Mouse (Mus musculus) heart, embryonic 11.5 days (tissue): ENCODE results near the gene Vps26a. TPM values are rescaled to one million over a fixed set of nuclear protein-coding genes. Genes with fewer than 3 reads are reported as not detected.
"Not testable (repeated sequence)": the region's sequence is repeated elsewhere in the genome, so short reads cannot be mapped to it uniquely, and the experiment has no call there.

ENCODE experiments used
- ATAC-seq: fragments of 200-750 bp; cut with Nextera tagmentation; replicated peaks from 2 replicates; pipeline ENCODE4 v1.8.0; 2017; ENCODE audit warnings: moderate library complexity; ENCODE audit not compliant: insufficient number of reproducible peaks, low FRiP score, low TSS enrichment
- H3K27ac ChIP-seq: fragments of 300-500 bp; sonication (generic); 2 replicates; pipeline ENCODE4 v1.5.1; 2014; ENCODE audit warnings: mild to moderate bottlenecking, low read depth, low read length
- H3K27me3 ChIP-seq: fragments of 300-500 bp; sonication (generic); 2 replicates; pipeline ENCODE4 v1.6.1; 2014; ENCODE audit warnings: mild to moderate bottlenecking, low read length, mixed read lengths; ENCODE audit not compliant: control insufficient read depth, insufficient read depth
- H3K36me3 ChIP-seq: fragments of 300-500 bp; sonication (generic); 2 replicates; pipeline ENCODE4 v1.6.1; 2014; ENCODE audit warnings: mild to moderate bottlenecking, low read length, moderate library complexity, mixed read lengths; ENCODE audit not compliant: control insufficient read depth, insufficient read depth
- H3K4me1 ChIP-seq: fragments of 300-500 bp; sonication (generic); 2 replicates; pipeline ENCODE4 v1.6.1; 2014; ENCODE audit warnings: low read length; ENCODE audit not compliant: control insufficient read depth, insufficient read depth
- H3K4me2 ChIP-seq: fragments of 300-500 bp; sonication (generic); 2 replicates; pipeline ENCODE4 v1.6.1; 2014; ENCODE audit warnings: mild to moderate bottlenecking, moderate library complexity
- H3K4me3 ChIP-seq: fragments of 300-500 bp; sonication (generic); 2 replicates; pipeline ENCODE4 v1.5.1; 2014; ENCODE audit warnings: low read depth, low read length
- H3K9ac ChIP-seq: fragments of 300-500 bp; sonication (generic); 2 replicates; pipeline ENCODE4 v1.6.1; 2014; ENCODE audit warnings: mild to moderate bottlenecking, low read depth, low read length, moderate library complexity
- H3K9me3 ChIP-seq: fragments of 300-500 bp; sonication (generic); replicated peaks from 2 replicates; pipeline ENCODE4 v1.6.1; 2016; ENCODE audit warnings: low read length; ENCODE audit not compliant: control insufficient read depth
- WGBS: fragments of 180-500 bp; shearing (Covaris S2); extraction: QIAGEN DNeasy Blood & Tissue Kit; methylation state at CpG from one replicate; pipeline ENCODE4 v1.1.7; 2014; ENCODE audit not compliant: insufficient replicate concordance; 5-methylcytosine and 5-hydroxymethylcytosine counted together
- polyA plus RNA-seq: library from polyadenylated mRNA; unstranded; fragments of >200 nt; fragmentation: Nextera tagmentation; extraction: Ambion mirVana; gene quantifications from 2 replicates; pipeline ENCODE4 v1.2.1, GENCODE M21; 2014

Vps26a gene
- polyA plus RNA-seq, 1 experiment from 2014 or later: 72.8 TPM

DNA sequence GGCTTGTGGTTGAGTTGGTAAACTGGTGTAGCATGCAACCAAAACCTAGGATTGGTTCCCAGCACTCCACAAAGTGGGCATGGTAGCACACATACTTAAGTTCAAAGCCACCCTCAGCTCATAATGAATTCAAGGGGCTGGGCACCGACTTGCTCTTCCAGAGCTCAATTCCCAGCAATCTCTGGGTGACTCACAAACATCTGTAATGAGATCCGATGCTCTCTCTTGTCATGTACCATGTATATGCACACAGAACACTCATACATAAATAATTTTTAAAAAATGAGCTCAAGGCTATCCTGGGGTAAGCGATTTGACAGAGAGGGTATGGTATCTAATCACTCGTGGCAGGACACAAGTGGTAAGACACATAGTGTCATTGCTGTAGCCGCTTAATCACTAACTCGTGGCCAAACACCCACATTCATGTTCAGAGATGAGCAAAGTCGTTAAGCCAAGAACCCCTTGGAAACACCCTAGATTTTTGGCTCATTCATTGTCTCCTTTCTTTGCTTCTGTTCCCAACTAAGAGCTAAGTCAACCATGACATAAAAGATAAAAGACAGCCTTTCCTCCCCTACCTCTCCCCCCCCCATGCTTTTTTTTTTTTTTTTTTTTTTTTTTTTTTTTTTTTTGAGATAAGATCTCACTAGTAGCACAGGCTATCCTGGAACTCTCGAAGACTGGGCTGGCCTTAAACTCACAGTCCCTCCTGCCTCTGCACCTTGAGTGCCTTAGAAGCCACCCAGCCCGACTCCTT, 18.8 kb upstream of the Vps26a start:
- H3K27ac ChIP-seq: no peak overlapping the region
- H3K9ac ChIP-seq: no peak overlapping the region
- H3K27me3 ChIP-seq: no peaks in the 10 kb centered on the region
- peaks cover 3% of the 10 kb centered on the region; the same call in 1 of the 2 replicates for H3K4me1 ChIP-seq
- ATAC-seq: no peak
- H3K4me2 ChIP-seq: no peak overlapping the region
- H3K9me3 ChIP-seq: no peaks in the 10 kb centered on the region
- WGBS: 77% methylated on average over 9 of the region's 9 CpGs
- H3K4me3 ChIP-seq: no peak overlapping the region
- no peaks in the 10 kb centered on the region for H3K36me3 ChIP-seq

DNA sequence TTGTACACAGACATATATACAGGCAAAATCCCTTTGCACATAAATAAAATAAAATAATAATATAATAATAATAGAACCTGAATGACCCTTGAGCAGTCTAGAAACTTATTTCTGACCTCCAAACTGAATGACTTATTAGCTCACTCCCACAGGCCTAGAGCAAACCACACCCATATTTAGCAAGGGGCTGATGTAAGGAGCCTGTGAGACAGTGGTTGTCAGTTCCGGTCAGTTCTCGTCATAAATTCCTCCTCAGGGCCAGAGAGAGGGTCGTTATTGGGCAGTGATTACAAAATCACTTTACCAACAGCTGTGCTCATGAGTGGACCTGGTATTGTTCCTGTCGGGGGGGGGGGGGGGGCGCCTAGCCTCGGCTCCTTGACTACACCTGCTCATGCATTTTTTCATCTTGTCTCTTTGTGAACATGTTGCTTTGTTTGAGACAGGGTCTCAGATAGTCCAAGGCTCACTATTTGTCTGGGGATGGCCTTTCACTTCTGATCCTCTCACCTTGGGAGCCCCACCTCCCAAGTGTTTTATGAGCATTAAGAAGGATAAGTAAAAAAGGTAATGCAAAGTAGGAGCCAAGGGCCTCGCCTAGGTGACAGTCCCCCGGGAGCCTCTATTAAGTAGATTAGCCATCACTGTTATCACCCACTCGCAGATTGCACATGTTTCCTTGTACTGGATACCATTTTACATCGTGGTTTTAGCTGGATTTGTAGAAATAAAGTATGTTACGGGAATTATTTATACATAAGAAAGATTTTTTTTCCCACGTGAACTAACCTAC, 17.4 kb upstream of the Vps26a start:
- H3K4me3 ChIP-seq: no peak overlapping the region
- H3K27me3 ChIP-seq: no peaks in the 10 kb centered on the region
- H3K9me3 ChIP-seq: no peaks in the 10 kb centered on the region
- ATAC-seq: no peak; the same call in 1 of the 2 replicates
- no peak overlapping the region for H3K9ac ChIP-seq
- H3K4me1 ChIP-seq: peaks cover 3% of the 10 kb centered on the region; the same call in 1 of the 2 replicates
- no peaks in the 10 kb centered on the region for H3K36me3 ChIP-seq
- H3K27ac ChIP-seq: no peak overlapping the region
- H3K4me2 ChIP-seq: no peak overlapping the region
- WGBS: 67% methylated on average over 12 of the region's 12 CpGs

DNA sequence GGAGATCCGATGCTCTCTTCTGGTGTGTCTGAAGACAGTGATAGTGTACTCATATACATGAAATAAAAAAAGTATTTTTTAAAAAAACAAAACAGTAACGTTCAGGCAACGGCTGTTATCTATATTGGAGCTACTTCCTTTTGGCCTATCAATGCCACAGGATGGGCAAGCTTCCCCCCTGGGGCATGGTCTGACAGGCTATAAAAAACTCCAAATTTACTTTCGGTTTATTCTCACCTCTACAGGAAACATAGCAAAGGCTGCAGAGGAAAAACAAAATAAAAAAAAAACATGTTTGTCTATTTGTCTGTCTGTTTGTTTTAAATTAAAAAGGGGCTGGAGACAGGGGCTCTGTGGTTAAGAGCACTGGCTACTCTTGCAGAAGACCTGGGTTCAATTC, 16.7 kb upstream of the Vps26a start:
- Histone ChIP-seq H3K4me1 (peaks cover under 1% of the 10 kb centered on the region; the same call in 1 of the 2 replicates), H3K4me2 (no peak overlapping the region), H3K27ac (no peak overlapping the region), H3K4me3 (no peak overlapping the region), H3K36me3 (no peaks in the 10 kb centered on the region), H3K27me3 (no peaks in the 10 kb centered on the region), H3K9ac (no peak overlapping the region), H3K9me3 (no peaks in the 10 kb centered on the region)
- ATAC-seq: no peak
- WGBS: 45% methylated on average over 4 of the region's 4 CpGs

DNA sequence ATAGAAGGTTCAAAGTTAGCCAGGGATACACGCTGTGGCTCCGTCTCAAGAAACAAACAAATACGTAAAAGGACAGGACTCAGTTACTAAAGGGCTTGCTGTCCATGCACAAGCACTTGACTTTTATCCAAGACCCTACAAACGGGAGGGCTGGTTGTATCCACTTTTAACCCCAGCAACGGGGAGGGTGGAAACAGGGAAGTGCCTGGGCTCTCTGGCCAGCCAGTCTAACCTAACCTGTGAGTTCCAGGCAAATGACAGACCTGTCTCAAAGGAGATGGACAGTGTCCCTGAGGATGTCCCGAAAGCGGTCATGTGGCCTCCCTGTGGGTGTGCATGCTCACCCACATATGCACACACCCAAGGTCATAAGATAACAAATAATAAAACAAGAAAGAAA, 15.3 kb upstream of the Vps26a start:
- 71% methylated on average over 7 of the region's 7 CpGs for WGBS
- Histone ChIP-seq H3K9ac (no peak overlapping the region), H3K4me3 (no peak overlapping the region), H3K36me3 (no peaks in the 10 kb centered on the region), H3K27ac (no peak overlapping the region), H3K27me3 (no peaks in the 10 kb centered on the region), H3K4me1 (no peaks in the 10 kb centered on the region), H3K4me2 (no peak overlapping the region), H3K9me3 (no peaks in the 10 kb centered on the region)
- no peak for ATAC-seq

DNA sequence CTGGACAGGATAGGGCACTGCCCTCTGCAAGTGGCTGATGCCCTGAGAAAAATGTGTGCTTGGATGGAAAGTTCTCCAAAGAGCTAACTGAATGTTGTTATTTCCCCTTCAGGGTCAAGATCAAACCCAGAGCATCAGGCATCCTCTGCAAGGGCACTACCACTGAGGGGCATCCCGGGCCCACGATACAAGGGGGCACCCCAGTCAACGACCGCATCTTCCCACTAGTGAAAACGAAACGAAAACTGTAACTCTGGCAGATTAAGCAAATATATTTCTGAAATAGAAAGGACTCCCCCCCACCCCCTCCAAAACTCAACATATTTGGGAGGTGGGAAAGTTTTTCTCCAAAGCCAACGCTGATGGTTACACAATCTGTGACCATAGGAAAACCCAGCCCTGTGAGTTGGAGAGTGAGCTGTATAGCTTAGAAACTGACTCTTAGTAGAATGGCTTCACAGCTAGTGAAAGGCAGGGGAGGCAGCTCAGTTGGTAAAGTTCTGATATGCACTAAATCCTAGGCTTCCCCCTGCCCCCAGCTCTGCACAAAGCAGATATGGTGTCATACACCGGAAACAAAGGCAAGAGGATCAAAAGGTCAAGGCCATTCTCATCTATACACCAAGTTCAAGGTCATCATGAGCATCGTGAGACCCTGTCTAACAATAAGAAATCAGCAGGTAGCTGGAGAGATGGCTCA, 14.5 kb upstream of the Vps26a start:
- 88% methylated on average over 9 of the region's 9 CpGs for WGBS
- H3K27ac ChIP-seq: no peak overlapping the region
- ATAC-seq: no peak

DNA sequence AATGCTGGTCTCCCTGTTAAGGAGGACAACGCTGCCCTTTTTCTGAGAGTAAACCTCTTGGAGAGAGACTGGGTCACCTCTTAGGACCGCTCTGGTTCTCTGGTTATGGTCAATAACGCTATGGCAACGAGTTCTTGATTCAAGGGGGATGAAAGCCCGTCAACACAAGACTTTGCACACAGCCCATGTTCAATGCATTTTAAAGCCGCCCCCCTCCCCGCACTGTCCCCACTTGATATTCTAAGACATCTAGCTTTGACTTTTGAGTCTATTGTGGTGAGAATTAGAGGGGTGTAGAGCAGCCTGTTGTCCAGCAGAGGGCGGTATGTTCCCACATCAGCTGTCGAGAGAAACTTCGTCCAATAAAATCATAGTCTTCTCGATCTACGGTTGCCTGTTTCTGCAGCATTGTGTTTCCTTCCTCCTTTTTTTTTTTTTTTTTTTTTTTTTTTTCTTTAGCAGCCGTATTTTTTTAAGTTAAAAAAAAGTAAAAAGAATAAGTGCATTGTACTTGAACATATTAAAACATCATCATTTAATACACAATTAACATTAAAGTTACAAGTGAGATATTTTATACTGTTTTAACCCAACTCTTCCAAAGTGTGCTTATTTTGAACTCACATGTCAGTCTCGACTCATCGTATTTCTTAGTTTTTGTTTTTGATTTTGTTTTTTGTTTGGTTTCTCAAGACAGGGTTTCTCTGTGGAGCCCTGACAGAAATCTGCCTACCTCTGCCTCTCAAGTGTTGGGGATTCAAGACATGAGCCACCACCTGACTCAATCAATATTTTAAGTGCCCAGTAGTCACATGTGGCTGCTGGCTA, 13.7 kb upstream of the Vps26a start:
- Histone ChIP-seq H3K9me3 (no peaks in the 10 kb centered on the region), H3K27ac (no peak overlapping the region), H3K4me3 (no peak overlapping the region), H3K27me3 (no peaks in the 10 kb centered on the region), H3K9ac (no peak overlapping the region), H3K4me2 (no peak overlapping the region), H3K4me1 (no peaks in the 10 kb centered on the region), H3K36me3 (no peaks in the 10 kb centered on the region)
- no peak for ATAC-seq
- 21% methylated on average over 15 of the region's 15 CpGs for WGBS

More for the DNA sequence above, 14.5 kb upstream of the Vps26a start:
- Histone ChIP-seq H3K4me3 (no peak overlapping the region), H3K9me3 (no peaks in the 10 kb centered on the region), H3K4me2 (no peak overlapping the region), H3K4me1 (no peaks in the 10 kb centered on the region), H3K9ac (no peak overlapping the region), H3K27me3 (no peaks in the 10 kb centered on the region), H3K36me3 (no peaks in the 10 kb centered on the region)

DNA sequence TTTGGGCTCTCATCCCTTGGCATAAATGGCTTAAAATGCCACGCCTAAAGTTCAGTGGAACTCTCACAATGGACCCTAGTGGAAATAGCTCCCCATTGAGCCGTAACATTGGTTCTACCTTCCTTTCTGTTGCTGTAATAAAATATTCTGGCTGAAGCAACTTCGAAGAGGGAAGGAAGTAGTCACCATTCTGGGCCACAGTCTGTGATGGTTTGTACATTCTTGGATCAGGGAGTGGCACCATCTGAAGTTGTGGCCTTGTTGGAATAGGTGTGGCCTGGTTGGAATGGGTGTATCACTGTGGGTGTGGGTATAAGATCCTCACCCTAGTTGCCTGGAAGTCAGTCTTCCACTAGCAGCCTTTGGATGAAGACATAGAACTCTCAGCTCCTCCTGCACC, 5.1 kb upstream of the Vps26a start:
- H3K9me3 ChIP-seq, H3K27me3 ChIP-seq, H3K36me3 ChIP-seq, H3K27ac ChIP-seq, ATAC-seq, H3K9ac ChIP-seq, H3K4me1 ChIP-seq, H3K4me2 ChIP-seq, H3K4me3 ChIP-seq: not testable (repeated sequence)
- 79% methylated on average over 3 of the region's 3 CpGs for WGBS

DNA sequence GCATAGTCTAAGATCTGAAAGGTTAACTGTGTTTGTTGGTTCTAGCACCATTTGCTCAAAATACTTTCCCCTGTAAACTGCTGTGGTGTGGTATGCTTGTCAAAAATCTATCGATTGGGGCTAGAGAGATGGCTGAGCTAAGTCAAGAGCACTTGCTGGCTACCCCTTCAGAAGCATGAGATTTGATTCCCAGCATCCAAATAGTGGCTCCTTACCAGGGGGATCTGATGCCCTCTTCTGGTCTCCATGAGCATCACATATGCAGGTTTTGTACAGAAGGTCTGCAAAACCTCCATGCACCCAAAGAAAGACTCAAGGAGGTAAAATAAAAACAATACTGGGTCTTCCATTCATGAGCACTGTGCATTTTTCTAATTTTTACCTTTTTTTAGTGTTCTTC, 1.7 kb upstream of the Vps26a start:
- Histone ChIP-seq H3K9ac (no peak overlapping the region), H3K4me2 (no peak overlapping the region), H3K27ac (no peak overlapping the region), H3K9me3 (no peaks in the 10 kb centered on the region), H3K4me1 (0 out of 2 replicates have a peak, but pooled peaks cover 6% of the 10 kb centered on the region), H3K4me3 (no peak overlapping the region), H3K27me3 (no peaks in the 10 kb centered on the region), H3K36me3 (no peaks in the 10 kb centered on the region)
- 22% methylated on average over 1 of the region's 1 CpGs for WGBS
- no peak for ATAC-seq
